Mouse (Mus musculus) urinary bladder, adult 2 months (tissue): ENCODE results near the gene Zfp451. TPM values are rescaled to one million over a fixed set of nuclear protein-coding genes. Genes with fewer than 3 reads are reported as not detected.

ENCODE experiments used
- DNase-seq: peaks from one replicate; pipeline ENCODE4 v3.0.0; 2022; ENCODE audit warnings: low spot score
- polyA plus RNA-seq: library from polyadenylated mRNA; depleted of rRNA; stranded (reverse); fragments of >200 nt; gene quantifications from 2 replicates; pipeline ENCODE4 v1.2.3, GENCODE M21; 2012; rRNA removed

Gene Zfp451
- polyA plus RNA-seq, 1 experiment = 15.8 TPM

GRCm38 (mm10) chr1:33717636-33718035 lies 96.8 kb downstream of the Zfp451 start:
- DNase-seq = no peak

GRCm38 (mm10) chr1:33714796-33715195 lies 99.6 kb downstream of the Zfp451 start:
- DNase-seq = no peak

GRCm38 (mm10) chr1:33712026-33712425 lies 102.4 kb downstream of the Zfp451 start:
- DNase-seq = no peak

Other genes with a start within 250 kb of the Zfp451 start
- gene Prim2, start 144.8 kb downstream of the Zfp451 start, polyA plus RNA-seq = 9.0 and 10.8 TPM in 2 replicates
- gene Rab23, start 94.7 kb downstream of the Zfp451 start, polyA plus RNA-seq = 14.6 and 18.3 TPM in 2 replicates
- gene Bag2, start 56.8 kb downstream of the Zfp451 start, polyA plus RNA-seq = 89.9 and 91.2 TPM in 2 replicates
- 2.1 and 2.6 TPM in 2 replicates for gene Bend6, start 93.2 kb upstream of the Zfp451 start, polyA plus RNA-seq
- gene Dst, start 93.6 kb upstream of the Zfp451 start, polyA plus RNA-seq = 77.4 and 118 TPM in 2 replicates